Mouse (Mus musculus): ENCODE data around the gene Rpl10a. TPM values are rescaled to one million over a fixed set of nuclear protein-coding genes. Genes with fewer than 3 reads are reported as not detected.

Gene Rpl10a
- polyA plus RNA-seq, 1 experiment from 2014 or later: 562 TPM

DNA sequence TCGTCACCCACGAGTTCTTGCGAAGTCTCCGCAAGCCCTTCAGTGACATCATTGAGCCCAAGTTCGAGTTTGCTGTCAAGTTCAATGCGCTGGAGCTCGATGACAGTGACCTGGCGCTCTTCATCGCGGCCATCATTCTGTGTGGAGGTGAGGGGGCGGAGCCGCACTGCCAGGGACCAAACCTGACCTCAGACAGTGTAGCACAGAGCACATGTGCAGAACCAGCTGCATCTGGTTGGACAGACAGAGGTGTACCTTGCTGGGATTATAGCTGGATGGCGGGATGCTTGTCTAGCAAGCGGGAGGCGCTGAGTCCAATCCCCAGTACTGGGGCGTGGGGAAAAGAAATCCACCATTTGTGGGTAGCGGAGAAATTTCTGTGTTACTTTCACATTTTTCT is 29.4 kb upstream of the Rpl10a start:
- Histone ChIP-seq H3K4me3 (ENCODE audit: low read depth, low read length) (no peak overlapping the region), H3K4me2 (ENCODE audit: low read depth, low read length) (no peak overlapping the region), H3K36me3 (replicated peaks; ENCODE audit: control insufficient read depth, insufficient read depth, low read depth, low read length) (no peaks in the 10 kb centered on the region; the same call in 1 of the 2 replicates), H3K9me3 (replicated peaks; ENCODE audit: control insufficient read depth, low read length) (no peaks in the 10 kb centered on the region), H3K9ac (replicated peaks; ENCODE audit: low read length) (no peak overlapping the region), H3K27me3 (ENCODE audit: control insufficient read depth, insufficient read depth, low read length) (no peaks in the 10 kb centered on the region), H3K4me1 (ENCODE audit: control insufficient read depth, insufficient read depth, low read length) (peaks cover 5% of the 10 kb centered on the region), H3K27ac (replicated peaks; ENCODE audit: low read depth, low read length) (no peak overlapping the region)
- DNase-seq (ENCODE audit: low spot score): no peak
- no peak for ATAC-seq (replicated peaks; ENCODE audit: insufficient number of reproducible peaks, low FRiP score, low TSS enrichment, low read depth)
- WGBS: 96% methylated on average over 17 of the region's 17 CpGs

DNA sequence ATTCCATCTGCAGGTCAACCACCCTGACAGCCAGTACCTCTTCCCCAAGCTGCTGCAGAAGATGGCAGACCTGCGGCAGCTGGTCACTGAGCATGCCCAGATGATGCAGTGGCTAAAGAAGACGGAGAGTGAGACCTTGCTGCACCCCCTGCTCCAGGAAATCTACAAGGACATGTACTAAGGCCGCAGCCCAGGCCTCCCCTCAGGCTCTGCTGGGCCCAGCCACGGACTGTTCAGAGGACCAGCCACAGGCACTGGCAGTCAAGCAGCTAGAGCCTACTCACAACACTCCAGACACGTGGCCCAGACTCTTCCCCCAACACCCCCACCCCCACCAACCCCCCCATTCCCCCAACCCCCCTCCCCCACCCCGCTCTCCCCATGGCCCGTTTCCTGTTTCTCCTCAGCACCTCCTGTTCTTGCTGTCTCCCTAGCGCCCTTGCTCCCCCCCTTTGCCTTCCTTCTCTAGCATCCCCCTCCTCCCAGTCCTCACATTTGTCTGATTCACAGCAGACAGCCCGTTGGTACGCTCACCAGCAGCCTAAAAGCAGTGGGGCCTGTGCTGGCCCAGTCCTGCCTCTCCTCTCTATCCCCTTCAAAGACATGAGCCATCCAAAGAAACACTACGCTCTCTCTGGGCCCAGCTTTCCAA is 28.5 kb upstream of the Rpl10a start:
- Histone ChIP-seq H3K9ac (replicated peaks; ENCODE audit: low read length) (peak overlapping the region; percentile 39; the same call in 1 of the 2 replicates), H3K4me3 (ENCODE audit: low read depth, low read length) (no peak overlapping the region), H3K4me2 (ENCODE audit: low read depth, low read length) (no peak overlapping the region)

DNA sequence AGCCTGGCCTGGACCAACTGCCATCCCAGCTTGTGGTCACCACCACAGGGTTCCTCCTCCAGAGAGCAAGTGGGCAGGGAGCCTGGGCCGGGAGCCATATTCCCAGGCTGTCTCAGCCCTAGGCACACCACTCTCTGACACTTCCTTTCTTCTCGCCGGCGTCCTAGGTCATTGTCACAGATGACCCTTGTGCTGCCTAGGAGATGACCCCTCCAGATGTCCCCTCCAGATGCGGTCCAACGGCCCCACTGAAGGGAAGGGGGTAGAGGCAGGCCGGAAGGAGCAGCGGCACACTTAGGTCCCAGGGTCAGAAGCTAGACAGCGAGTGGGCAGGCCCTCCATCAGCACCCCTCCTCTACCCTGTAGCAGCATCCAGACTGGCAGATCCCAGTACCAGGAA is 27.9 kb upstream of the Rpl10a start:
- Histone ChIP-seq H3K4me1 (ENCODE audit: control insufficient read depth, insufficient read depth, low read length) (peaks cover 5% of the 10 kb centered on the region), H3K36me3 (replicated peaks; ENCODE audit: control insufficient read depth, insufficient read depth, low read depth, low read length) (no peaks in the 10 kb centered on the region; the same call in 1 of the 2 replicates), H3K27ac (replicated peaks; ENCODE audit: low read depth, low read length) (peak overlapping the region; percentile 75; the same call in 1 of the 2 replicates), H3K27me3 (ENCODE audit: control insufficient read depth, insufficient read depth, low read length) (no peaks in the 10 kb centered on the region), H3K4me2 (ENCODE audit: low read depth, low read length) (no peak overlapping the region), H3K9ac (replicated peaks; ENCODE audit: low read length) (0 out of 2 replicates have a peak overlapping the region, but pooled peaks have one; percentile 13), H3K4me3 (ENCODE audit: low read depth, low read length) (no peak overlapping the region), H3K9me3 (replicated peaks; ENCODE audit: control insufficient read depth, low read length) (no peaks in the 10 kb centered on the region)
- 21% methylated on average over 9 of the region's 9 CpGs for WGBS
- ATAC-seq (replicated peaks; ENCODE audit: insufficient number of reproducible peaks, low FRiP score, low TSS enrichment, low read depth): 0 out of 2 replicates have a peak, but pooled peaks have one; percentile 19
- no peak for DNase-seq (ENCODE audit: low spot score)

More for the DNA sequence above, 28.5 kb upstream of the Rpl10a start:
- Histone ChIP-seq H3K4me1 (ENCODE audit: control insufficient read depth, insufficient read depth, low read length) (peaks cover 5% of the 10 kb centered on the region), H3K27me3 (ENCODE audit: control insufficient read depth, insufficient read depth, low read length) (no peaks in the 10 kb centered on the region), H3K36me3 (replicated peaks; ENCODE audit: control insufficient read depth, insufficient read depth, low read depth, low read length) (no peaks in the 10 kb centered on the region; the same call in 1 of the 2 replicates), H3K9me3 (replicated peaks; ENCODE audit: control insufficient read depth, low read length) (no peaks in the 10 kb centered on the region), H3K27ac (replicated peaks; ENCODE audit: low read depth, low read length) (peak overlapping the region; percentile 75; the same call in 1 of the 2 replicates)
- DNase-seq (ENCODE audit: low spot score) (peak; percentile 27), ATAC-seq (replicated peaks; ENCODE audit: insufficient number of reproducible peaks, low FRiP score, low TSS enrichment, low read depth) (peak; percentile 46; the same call in 1 of the 2 replicates)
- WGBS: 31% methylated on average over 10 of the region's 11 CpGs

DNA sequence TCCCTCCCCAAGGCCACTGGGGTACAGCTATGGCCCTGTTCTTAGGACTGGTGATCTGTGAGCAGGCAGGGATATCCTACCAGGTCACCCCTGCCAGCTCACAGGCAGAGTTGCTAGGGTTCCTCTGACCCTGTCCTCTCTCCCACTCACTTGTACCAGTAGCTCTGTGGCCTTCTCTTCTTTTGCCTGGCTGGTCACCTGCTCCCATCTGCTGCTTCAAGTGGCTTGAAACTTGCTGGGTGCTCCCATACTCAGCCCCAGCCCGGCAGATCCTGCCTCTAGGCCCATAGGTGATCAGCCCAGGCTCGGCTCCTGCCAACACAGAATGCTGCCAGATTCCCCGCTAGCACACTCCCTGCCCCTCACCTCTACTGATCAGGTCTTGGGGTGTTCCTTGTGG is 27.4 kb upstream of the Rpl10a start:
- H3K4me3 ChIP-seq (ENCODE audit: low read depth, low read length): no peak overlapping the region
- no peak overlapping the region for H3K4me2 ChIP-seq (ENCODE audit: low read depth, low read length)
- H3K4me1 ChIP-seq (ENCODE audit: control insufficient read depth, insufficient read depth, low read length): peaks cover 5% of the 10 kb centered on the region
- DNase-seq (ENCODE audit: low spot score) (no peak), ATAC-seq (replicated peaks; ENCODE audit: insufficient number of reproducible peaks, low FRiP score, low TSS enrichment, low read depth) (no peak)
- H3K36me3 ChIP-seq (replicated peaks; ENCODE audit: control insufficient read depth, insufficient read depth, low read depth, low read length): no peaks in the 10 kb centered on the region; the same call in 1 of the 2 replicates
- 65% methylated on average over 3 of the region's 3 CpGs for WGBS
- H3K9me3 ChIP-seq (replicated peaks; ENCODE audit: control insufficient read depth, low read length): no peaks in the 10 kb centered on the region
- H3K27ac ChIP-seq (replicated peaks; ENCODE audit: low read depth, low read length): no peak overlapping the region
- no peaks in the 10 kb centered on the region for H3K27me3 ChIP-seq (ENCODE audit: control insufficient read depth, insufficient read depth, low read length)
- no peak overlapping the region for H3K9ac ChIP-seq (replicated peaks; ENCODE audit: low read length)

DNA sequence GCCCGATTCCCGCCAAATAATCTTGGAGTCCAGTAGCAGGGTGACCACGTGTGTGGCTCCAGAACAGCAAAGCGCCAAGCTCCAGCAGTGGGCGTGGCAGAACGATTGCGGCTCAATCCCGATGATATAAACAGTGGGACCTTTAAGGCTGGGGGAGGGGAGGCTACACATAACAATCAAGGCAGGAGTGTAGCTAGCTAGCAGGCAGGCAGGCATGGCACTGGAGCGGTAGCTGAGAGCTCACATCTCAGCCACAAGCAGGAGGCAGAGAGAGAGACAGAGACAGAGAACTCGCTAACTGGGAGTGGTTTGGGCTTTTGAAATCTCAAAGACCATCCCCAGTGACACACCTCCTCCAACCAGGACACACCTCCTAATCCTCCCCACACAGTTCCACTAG is 23.1 kb upstream of the Rpl10a start:
- Histone ChIP-seq H3K9me3 (replicated peaks; ENCODE audit: control insufficient read depth, low read length) (no peaks in the 10 kb centered on the region), H3K36me3 (replicated peaks; ENCODE audit: control insufficient read depth, insufficient read depth, low read depth, low read length) (no peaks in the 10 kb centered on the region), H3K9ac (replicated peaks; ENCODE audit: low read length) (no peak overlapping the region), H3K4me1 (ENCODE audit: control insufficient read depth, insufficient read depth, low read length) (peaks cover 2% of the 10 kb centered on the region; the same call in 1 of the 2 replicates), H3K4me3 (ENCODE audit: low read depth, low read length) (no peak overlapping the region), H3K4me2 (ENCODE audit: low read depth, low read length) (no peak overlapping the region), H3K27me3 (ENCODE audit: control insufficient read depth, insufficient read depth, low read length) (no peaks in the 10 kb centered on the region), H3K27ac (replicated peaks; ENCODE audit: low read depth, low read length) (no peak overlapping the region)
- ATAC-seq (replicated peaks; ENCODE audit: insufficient number of reproducible peaks, low FRiP score, low TSS enrichment, low read depth) (no peak), DNase-seq (ENCODE audit: low spot score) (no peak)
- WGBS: 57% methylated on average over 10 of the region's 10 CpGs

DNA sequence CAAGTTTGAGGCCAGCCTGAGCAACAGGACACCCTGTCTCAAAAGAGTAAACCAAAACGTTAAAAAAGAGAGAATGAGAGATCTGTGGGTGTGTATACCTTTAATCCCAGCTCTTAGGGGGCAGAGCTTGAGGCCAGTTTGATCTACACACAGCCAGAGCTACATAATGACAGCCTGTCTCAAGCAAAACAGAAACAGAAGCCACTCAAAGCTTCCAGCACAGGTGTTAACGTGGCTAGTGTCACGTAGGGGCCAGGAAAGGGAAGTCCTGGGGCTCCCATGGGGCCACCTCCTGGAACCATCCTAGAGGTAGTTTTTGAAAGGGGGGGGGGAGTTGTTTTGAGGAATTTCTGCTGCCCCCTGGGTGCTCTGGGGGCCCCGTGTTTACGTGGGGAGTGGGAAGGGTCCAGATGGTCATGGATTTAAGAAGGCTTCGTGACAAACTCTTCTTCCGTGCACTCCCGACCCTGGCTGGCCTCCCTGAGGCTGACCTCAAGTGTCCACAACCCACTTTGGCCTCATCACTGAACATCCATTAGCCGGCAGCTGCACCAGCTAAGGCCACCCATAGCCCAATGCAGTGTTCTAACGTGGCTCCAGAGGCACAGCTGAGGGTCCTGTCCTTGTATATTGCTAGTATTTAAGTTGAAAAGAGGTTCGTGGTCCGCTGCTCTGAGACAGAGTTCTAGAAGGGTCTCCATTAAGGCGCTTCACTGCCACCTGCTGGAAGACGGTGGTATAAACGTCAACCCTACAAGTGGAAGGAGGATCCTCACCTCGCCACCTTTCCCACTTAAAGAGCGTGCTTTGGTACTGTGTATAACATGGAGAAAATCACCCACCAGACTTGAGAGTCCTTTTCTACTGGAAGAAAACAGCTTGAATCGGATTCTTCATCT is 19.7 kb upstream of the Rpl10a start:
- Histone ChIP-seq H3K27ac (replicated peaks; ENCODE audit: low read depth, low read length) (no peak overlapping the region), H3K27me3 (ENCODE audit: control insufficient read depth, insufficient read depth, low read length) (no peaks in the 10 kb centered on the region), H3K36me3 (replicated peaks; ENCODE audit: control insufficient read depth, insufficient read depth, low read depth, low read length) (no peaks in the 10 kb centered on the region), H3K4me2 (ENCODE audit: low read depth, low read length) (no peak overlapping the region), H3K4me3 (ENCODE audit: low read depth, low read length) (no peak overlapping the region), H3K9ac (replicated peaks; ENCODE audit: low read length) (peak overlapping the region; percentile 15; the same call in 1 of the 2 replicates), H3K9me3 (replicated peaks; ENCODE audit: control insufficient read depth, low read length) (no peaks in the 10 kb centered on the region), H3K4me1 (ENCODE audit: control insufficient read depth, insufficient read depth, low read length) (no peaks in the 10 kb centered on the region)
- WGBS: 16% methylated on average over 18 of the region's 18 CpGs
- ATAC-seq (replicated peaks; ENCODE audit: insufficient number of reproducible peaks, low FRiP score, low TSS enrichment, low read depth) (0 out of 2 replicates have a peak, but pooled peaks have one; percentile 6), DNase-seq (ENCODE audit: low spot score) (peak; percentile 94)

DNA sequence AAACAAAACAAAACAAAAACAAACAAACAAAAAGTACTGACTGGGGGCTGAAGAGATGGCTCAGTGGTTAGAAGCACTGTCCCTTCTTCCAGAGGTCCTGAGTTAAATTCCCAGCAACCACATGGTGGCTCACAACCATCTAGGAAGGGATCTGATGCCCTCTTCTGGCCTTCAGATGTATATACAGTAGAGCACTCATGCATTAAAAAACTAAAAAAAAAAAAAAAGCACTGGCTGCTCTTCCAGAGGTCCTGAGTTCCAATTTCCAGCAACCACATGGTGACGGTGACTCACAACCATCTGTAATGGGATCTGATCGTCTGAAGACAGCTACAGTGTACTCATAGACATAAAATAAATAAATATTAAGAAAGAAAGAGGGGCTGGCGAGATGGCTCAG is 17.4 kb upstream of the Rpl10a start:
- no peaks in the 10 kb centered on the region for H3K27me3 ChIP-seq (ENCODE audit: control insufficient read depth, insufficient read depth, low read length)
- ATAC-seq (replicated peaks; ENCODE audit: insufficient number of reproducible peaks, low FRiP score, low TSS enrichment, low read depth) (no peak), DNase-seq (ENCODE audit: low spot score) (no peak)
- WGBS: 79% methylated on average over 3 of the region's 3 CpGs
- no peak overlapping the region for H3K4me3 ChIP-seq (ENCODE audit: low read depth, low read length)
- no peak overlapping the region for H3K4me2 ChIP-seq (ENCODE audit: low read depth, low read length)
- H3K36me3 ChIP-seq (replicated peaks; ENCODE audit: control insufficient read depth, insufficient read depth, low read depth, low read length): no peaks in the 10 kb centered on the region
- H3K9me3 ChIP-seq (replicated peaks; ENCODE audit: control insufficient read depth, low read length): no peaks in the 10 kb centered on the region
- no peak overlapping the region for H3K27ac ChIP-seq (replicated peaks; ENCODE audit: low read depth, low read length)
- peaks cover 2% of the 10 kb centered on the region for H3K4me1 ChIP-seq (ENCODE audit: control insufficient read depth, insufficient read depth, low read length)
- no peak overlapping the region for H3K9ac ChIP-seq (replicated peaks; ENCODE audit: low read length)

Measured in embryonic facial prominence, embryonic 11.5 days (tissue).